Comparison of ENCODE assay signal across 10 mouse cellular contexts in genomic region chr2:121041098-121041497, GRCm38 (mm10). TPM values are rescaled to one million over a fixed set of nuclear protein-coding genes. Genes with fewer than 3 reads are reported as not detected.
DNase-seq lines count a peak whose midpoint lies in the region; ATAC-seq and TF ChIP-seq lines count a peak whose summit lies in the region.
"Had no signal": no experiment of that assay in that cellular context is flagged by ENCODE, and none has a peak within 500 bp of the region (broad histone marks: within the 10 kb centered on the region; RNA-seq: fewer than 3 reads in every experiment).

No protein-coding gene starts in this region.

- TF ChIP-seq EP300 in lung, postnatal 0 days (IDR thresholded peaks at IDR 0.05), result no peak

- DNase-seq in kidney, adult 2 months, result peak; percentile 62
- DNase-seq in Patski (ENCODE audit: low read depth, low spot score), result no peak
- peak; percentile 51 for DNase-seq in cerebellum, adult 8-10 months
- peak; percentile 44 for DNase-seq in kidney, postnatal 14 days
- peak; percentile 78 for DNase-seq in lung, postnatal 0 days (ENCODE audit: low spot score)
- peak; percentile 59 for DNase-seq in thymus, postnatal 4 days

- no peaks in the 10 kb centered on the region for H3K4me1 ChIP-seq in kidney, adult 2 months (ENCODE audit: control insufficient read depth, insufficient read depth, low read length)
- H3K4me1 ChIP-seq in kidney, embryonic 14.5 days (ENCODE audit: control insufficient read depth, insufficient read depth, low read length), result no peaks in the 10 kb centered on the region
- no peaks in the 10 kb centered on the region for H3K4me1 ChIP-seq in lung, postnatal 0 days (ENCODE audit: insufficient read depth, low read depth, low read length)
- H3K4me1 ChIP-seq in hindbrain, embryonic 16.5 days (ENCODE audit: control insufficient read depth, insufficient read depth, low read depth, low read length), result no peaks in the 10 kb centered on the region

- WGBS in kidney, adult 2 months, result 28% methylated on average over 5 of the region's 5 CpGs
- 38% methylated on average over 5 of the region's 5 CpGs for WGBS in kidney, embryonic 14.5 days
- WGBS in lung, postnatal 0 days, result 29% methylated on average over 5 of the region's 5 CpGs
- WGBS in hindbrain, embryonic 16.5 days, result 44% methylated on average over 5 of the region's 5 CpGs

- CTCF ChIA-PET in Patski (lab: Charles Lee), result interaction anchor here (0.9 to 1.9 kb wide), 5 partner anchors 16 to 62 kb away, joined by 3 to 10 read pairs (median 5); partner anchors contain the start of gene Tgm5

- no peaks in the 10 kb centered on the region for H3K27me3 ChIP-seq in kidney, adult 2 months (replicated peaks; ENCODE audit: control insufficient read depth, insufficient read depth, low read length)
- no peaks in the 10 kb centered on the region for H3K27me3 ChIP-seq in kidney, embryonic 14.5 days (ENCODE audit: control insufficient read depth, insufficient read depth, low read length)
- H3K27me3 ChIP-seq in Patski, result peaks cover 7% of the 10 kb centered on the region
- H3K27me3 ChIP-seq in lung, postnatal 0 days (replicated peaks; ENCODE audit: insufficient read depth, low read length), result no peaks in the 10 kb centered on the region
- H3K27me3 ChIP-seq in hindbrain, embryonic 16.5 days (replicated peaks; ENCODE audit: control insufficient read depth, insufficient read depth, low read length), result no peaks in the 10 kb centered on the region

- no peaks in the 10 kb centered on the region for H3K36me3 ChIP-seq in kidney, adult 2 months (ENCODE audit: control insufficient read depth, insufficient read depth, low read length)
- no peaks in the 10 kb centered on the region for H3K36me3 ChIP-seq in kidney, embryonic 14.5 days (ENCODE audit: control insufficient read depth, insufficient read depth, low read length)
- H3K36me3 ChIP-seq in lung, postnatal 0 days (ENCODE audit: insufficient read depth, low read length), result no peaks in the 10 kb centered on the region
- no peaks in the 10 kb centered on the region for H3K36me3 ChIP-seq in hindbrain, embryonic 16.5 days (ENCODE audit: control insufficient read depth, insufficient read depth, low read length)

- no peak overlapping the region for H3K4me2 ChIP-seq in kidney, embryonic 14.5 days (replicated peaks; ENCODE audit: low read depth, low read length)
- H3K4me2 ChIP-seq in lung, postnatal 0 days (replicated peaks; ENCODE audit: low read depth, low read length), result no peak overlapping the region
- H3K4me2 ChIP-seq in hindbrain, embryonic 16.5 days (ENCODE audit: low read length), result no peak overlapping the region

- TF ChIP-seq POLR2A in kidney, adult 2 months (IDR thresholded peaks at IDR 0.05; ENCODE audit: low read depth, low read length), result no peak

- H3K27ac ChIP-seq in kidney, adult 2 months (ENCODE audit: insufficient read depth, low read depth, low read length), result no peak overlapping the region
- no peak overlapping the region for H3K27ac ChIP-seq in kidney, embryonic 14.5 days (ENCODE audit: low read depth, low read length)
- H3K27ac ChIP-seq in lung, postnatal 0 days (ENCODE audit: low read length), result no peak overlapping the region
- no peak overlapping the region for H3K27ac ChIP-seq in hindbrain, embryonic 16.5 days (ENCODE audit: low read depth, low read length)
- H3K27ac ChIP-seq: macrophage had no signal

- ATAC-seq in kidney, embryonic 14.5 days (ENCODE audit: low FRiP score, low TSS enrichment), result no peak
- no peak for ATAC-seq in Patski
- peak; percentile 28 for ATAC-seq in lung, postnatal 0 days
- ATAC-seq in hindbrain, embryonic 16.5 days, result no peak

- H3K9ac ChIP-seq in kidney, embryonic 14.5 days (ENCODE audit: low read depth, low read length), result no peak overlapping the region
- H3K9ac ChIP-seq in lung, postnatal 0 days (replicated peaks; ENCODE audit: low read depth), result no peak overlapping the region
- H3K9ac ChIP-seq in hindbrain, embryonic 16.5 days (ENCODE audit: low read depth, low read length), result no peak overlapping the region

- peak; percentile 61 for TF ChIP-seq CTCF in kidney, adult 2 months (conservative IDR thresholded peaks at IDR 0.05; ENCODE audit: insufficient read depth, insufficient read length, low read depth, low read length)
- peak; percentile 53 for TF ChIP-seq CTCF in Patski (IDR thresholded peaks at IDR 0.05)
- TF ChIP-seq CTCF in lung, postnatal 0 days (IDR thresholded peaks at IDR 0.05), result peak; percentile 83

- H3K4me3 ChIP-seq in kidney, adult 2 months (ENCODE audit: insufficient read depth, low read depth, low read length), result no peak overlapping the region
- no peak overlapping the region for H3K4me3 ChIP-seq in kidney, embryonic 14.5 days (ENCODE audit: low read length)
- H3K4me3 ChIP-seq in lung, postnatal 0 days (ENCODE audit: low read depth, low read length), result no peak overlapping the region
- no peak overlapping the region for H3K4me3 ChIP-seq in hindbrain, embryonic 16.5 days (ENCODE audit: low read length)

- H3K9me3 ChIP-seq in kidney, embryonic 14.5 days (ENCODE audit: control insufficient read depth, low read length), result no peaks in the 10 kb centered on the region
- H3K9me3 ChIP-seq in lung, postnatal 0 days (ENCODE audit: low read length), result no peaks in the 10 kb centered on the region
- no peaks in the 10 kb centered on the region for H3K9me3 ChIP-seq in hindbrain, embryonic 16.5 days (ENCODE audit: control insufficient read depth, low read length)

- in situ Hi-C loops in Patski (cut with MboI; ENCODE audit: low pct_unique_long_range_greater_than_20kb), result no loop called here

- POLR2A ChIA-PET in Patski (lab: Charles Lee), result no interaction called here

RNA-seq across cellular contexts. Expression of gene Epb42, which starts 4.2 kb away (rescaled TPM):
- polyA plus RNA-seq in kidney, adult 2 months (2012; rRNA removed), result 0.38 and 0.92 TPM in 2 replicates
- 0.53 and 0.93 TPM in 2 replicates for polyA plus RNA-seq in kidney, embryonic 14.5 days (2014; fragmentation: Nextera tagmentation; extraction: Ambion mirVana)
- polyA plus RNA-seq in Patski (2021), result not detected
- 1.4 and 2.3 TPM in 2 replicates for polyA plus RNA-seq in lung, postnatal 0 days (2015; fragmentation: Nextera tagmentation; extraction: Ambion mirVana)
- polyA plus RNA-seq in hindbrain, embryonic 16.5 days (2015; fragmentation: Nextera tagmentation; extraction: Ambion mirVana), result 0.06 and 0.56 TPM in 2 replicates
- polyA plus RNA-seq: macrophage; testis, adult 2 months had no signal

RNA-seq across cellular contexts. Expression of gene Ccndbp1, which starts 32.9 kb away (rescaled TPM):
- polyA plus RNA-seq in kidney, adult 2 months (2012; rRNA removed), result 34.5 and 40.7 TPM in 2 replicates
- 48.0 and 53.6 TPM in 2 replicates for polyA plus RNA-seq in kidney, embryonic 14.5 days (2014; fragmentation: Nextera tagmentation; extraction: Ambion mirVana)
- 54.8 TPM for polyA plus RNA-seq in Patski (2021)
- polyA plus RNA-seq in lung, postnatal 0 days (2015; fragmentation: Nextera tagmentation; extraction: Ambion mirVana), result 55.6 and 56.8 TPM in 2 replicates
- 78.2 and 80.5 TPM in 2 replicates for polyA plus RNA-seq in hindbrain, embryonic 16.5 days (2015; fragmentation: Nextera tagmentation; extraction: Ambion mirVana)

RNA-seq across cellular contexts. Expression of gene Tgm5, which starts 44.5 kb away (rescaled TPM):
- 0.06 and 0.08 TPM in 2 replicates for polyA plus RNA-seq in kidney, adult 2 months (2012; rRNA removed)
- 8.4 and 9.3 TPM in 2 replicates for polyA plus RNA-seq in kidney, embryonic 14.5 days (2014; fragmentation: Nextera tagmentation; extraction: Ambion mirVana)
- polyA plus RNA-seq in Patski (2021), result 0.30 TPM
- 0.07 TPM in 2 replicates for polyA plus RNA-seq in lung, postnatal 0 days (2015; fragmentation: Nextera tagmentation; extraction: Ambion mirVana)
- 0.16 and 0.35 TPM in 2 replicates for polyA plus RNA-seq in hindbrain, embryonic 16.5 days (2015; fragmentation: Nextera tagmentation; extraction: Ambion mirVana)
- polyA plus RNA-seq: macrophage; testis, adult 2 months had no signal
